Mouse (Mus musculus): ENCODE measurements around the gene Kctd20. TPM values are rescaled to one million over a fixed set of nuclear protein-coding genes. Genes with fewer than 3 reads are reported as not detected.

Kctd20 gene
- polyA plus RNA-seq, 1 experiment from 2014 or later: 60.0 TPM

DNA sequence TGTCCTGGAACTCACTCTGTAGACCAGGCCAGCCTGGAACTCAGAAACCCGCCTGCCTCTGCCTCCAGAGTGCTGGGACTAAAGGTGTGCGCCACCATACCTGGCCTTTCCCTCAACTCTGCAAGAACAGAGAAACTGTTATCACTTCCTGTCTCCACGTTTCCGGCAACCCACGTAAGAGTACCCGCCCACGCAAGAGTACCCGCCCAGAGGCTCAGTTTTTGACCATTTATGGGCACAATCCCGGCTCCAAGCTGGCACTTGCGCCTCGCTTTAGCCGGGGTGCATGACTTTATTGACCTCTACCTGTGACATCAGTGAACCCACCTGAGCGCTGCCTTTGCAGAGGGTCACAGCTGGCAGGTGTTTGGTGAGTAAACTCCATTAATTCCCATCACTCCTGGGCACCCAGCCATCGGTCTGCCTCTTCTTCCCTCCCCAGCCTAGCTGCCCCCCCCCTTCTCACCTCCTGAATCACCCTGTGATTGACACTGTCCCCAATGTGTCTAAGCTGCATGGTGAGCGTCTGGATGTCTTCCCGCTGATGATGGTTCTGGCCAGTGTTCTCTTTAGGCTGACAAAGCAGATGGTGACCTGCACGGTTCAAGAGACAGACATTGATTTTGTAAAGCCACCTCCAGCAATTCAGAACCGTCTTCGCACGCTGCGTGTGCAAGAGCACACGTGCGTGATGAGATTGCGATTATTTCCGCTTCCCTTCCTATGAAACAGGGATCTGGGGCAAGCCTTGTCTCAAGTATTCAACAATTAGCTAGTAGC is 10.8 kb upstream of the Kctd20 start:
- Histone ChIP-seq H3K4me2 (no peak overlapping the region), H3K27ac (ENCODE audit: low read depth, low read length) (no peak overlapping the region), H3K27me3 (ENCODE audit: control insufficient read depth, insufficient read depth, low read length) (no peaks in the 10 kb centered on the region), H3K4me3 (ENCODE audit: low read depth, low read length) (no peak overlapping the region), H3K36me3 (ENCODE audit: control insufficient read depth, insufficient read depth, low read length) (no peaks in the 10 kb centered on the region), H3K9me3 (replicated peaks; ENCODE audit: control insufficient read depth, low read length) (no peaks in the 10 kb centered on the region), H3K9ac (ENCODE audit: low read depth, low read length) (no peak overlapping the region), H3K4me1 (ENCODE audit: control insufficient read depth, insufficient read depth, low read length) (no peaks in the 10 kb centered on the region)
- WGBS (ENCODE audit: insufficient replicate concordance): 89% methylated on average over 25 of the region's 25 CpGs
- ATAC-seq (replicated peaks; ENCODE audit: insufficient number of reproducible peaks, low FRiP score, low TSS enrichment): no peak

DNA sequence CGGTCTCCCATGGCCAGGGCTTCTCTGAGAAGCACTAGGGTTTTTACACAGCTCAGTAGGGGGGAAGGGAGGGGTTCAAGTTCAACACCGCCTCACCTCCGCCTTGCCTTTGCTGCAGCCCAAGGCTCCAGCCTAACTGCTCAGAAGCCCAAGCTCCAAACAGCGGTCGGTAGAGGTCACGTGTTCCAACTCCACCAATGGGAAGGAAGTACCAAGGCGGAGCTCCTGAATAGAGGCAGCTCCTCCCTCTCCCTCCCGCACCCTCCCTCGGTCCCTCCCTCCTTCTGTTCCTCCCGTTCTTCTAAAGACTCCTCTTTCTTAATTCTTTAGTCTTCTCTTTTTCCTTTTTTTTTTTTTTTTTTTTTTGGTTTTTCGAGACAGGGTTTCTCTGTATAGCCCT is 9.6 kb upstream of the Kctd20 start:
- 73% methylated on average over 10 of the region's 11 CpGs for WGBS (ENCODE audit: insufficient replicate concordance)
- no peak overlapping the region for H3K27ac ChIP-seq (ENCODE audit: low read depth, low read length)
- no peaks in the 10 kb centered on the region for H3K36me3 ChIP-seq (ENCODE audit: control insufficient read depth, insufficient read depth, low read length)
- H3K4me2 ChIP-seq: no peak overlapping the region; the same call in 1 of the 2 replicates
- no peak overlapping the region for H3K4me3 ChIP-seq (ENCODE audit: low read depth, low read length)
- no peaks in the 10 kb centered on the region for H3K9me3 ChIP-seq (replicated peaks; ENCODE audit: control insufficient read depth, low read length)
- H3K4me1 ChIP-seq (ENCODE audit: control insufficient read depth, insufficient read depth, low read length): no peaks in the 10 kb centered on the region
- ATAC-seq (replicated peaks; ENCODE audit: insufficient number of reproducible peaks, low FRiP score, low TSS enrichment): peak; percentile 67
- H3K9ac ChIP-seq (ENCODE audit: low read depth, low read length): no peak overlapping the region
- no peaks in the 10 kb centered on the region for H3K27me3 ChIP-seq (ENCODE audit: control insufficient read depth, insufficient read depth, low read length)

DNA sequence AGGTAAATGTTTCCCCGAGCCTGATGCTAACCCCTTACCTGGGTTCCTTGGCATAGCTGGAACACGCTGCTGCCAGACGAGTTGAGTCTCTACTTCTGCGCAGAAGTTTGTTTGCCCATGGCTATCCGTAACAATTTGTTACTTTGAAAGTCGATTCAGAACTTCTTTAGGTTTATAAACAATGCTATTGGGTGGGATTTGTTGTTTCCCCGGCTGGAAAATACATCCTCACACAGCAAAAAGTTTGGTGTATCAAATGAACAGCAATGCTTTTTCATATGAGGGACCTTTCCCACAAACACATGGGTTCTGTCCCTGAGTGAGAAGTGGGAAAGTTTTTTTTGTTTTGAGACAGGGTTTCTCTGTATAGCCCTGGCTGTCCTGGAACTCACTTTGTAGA is 8.0 kb upstream of the Kctd20 start, which contains the start of gene Pxt1:
TSS of gene Pxt1 (minus strand) at position 101 of the 400 bp plus-strand sequence.
- H3K27me3 ChIP-seq (ENCODE audit: control insufficient read depth, insufficient read depth, low read length): no peaks in the 10 kb centered on the region
- H3K27ac ChIP-seq (ENCODE audit: low read depth, low read length): no peak within 1 kb of the TSS
- no peak within 1 kb of the TSS for H3K9ac ChIP-seq (ENCODE audit: low read depth, low read length)
- no peak within 1 kb of the TSS for H3K4me2 ChIP-seq
- no peaks in the 10 kb centered on the region for H3K4me1 ChIP-seq (ENCODE audit: control insufficient read depth, insufficient read depth, low read length)
- no peak for ATAC-seq (replicated peaks; ENCODE audit: insufficient number of reproducible peaks, low FRiP score, low TSS enrichment)
- 0 out of 2 replicates have a peak, but pooled peaks cover 4% of the 10 kb centered on the region for H3K9me3 ChIP-seq (replicated peaks; ENCODE audit: control insufficient read depth, low read length)
- no peak within 1 kb of the TSS for H3K4me3 ChIP-seq (ENCODE audit: low read depth, low read length)
- H3K36me3 ChIP-seq (ENCODE audit: control insufficient read depth, insufficient read depth, low read length): no peaks in the 10 kb centered on the region
- 92% methylated on average over 7 of the region's 7 CpGs for WGBS (ENCODE audit: insufficient replicate concordance)

DNA sequence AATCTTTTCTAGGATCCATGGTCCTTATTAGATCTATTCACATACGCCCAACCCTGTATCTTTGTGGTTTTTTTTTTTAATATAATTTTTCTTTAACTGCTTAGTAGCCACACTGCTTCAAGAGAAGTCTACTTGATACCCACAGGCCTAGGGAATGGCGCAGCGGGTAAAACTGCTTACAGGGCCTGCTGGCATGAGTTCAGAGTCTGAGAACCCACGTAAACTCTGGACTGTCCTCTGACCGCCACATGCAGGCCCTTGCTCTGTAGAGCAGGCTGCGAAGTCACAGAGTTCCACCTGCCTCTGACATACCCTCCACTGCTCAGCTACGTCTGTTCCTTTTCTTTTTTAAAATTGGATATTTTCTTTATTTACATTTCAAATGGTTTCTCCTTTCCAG is 7.3 kb upstream of the Kctd20 start:
- no peak for ATAC-seq (replicated peaks; ENCODE audit: insufficient number of reproducible peaks, low FRiP score, low TSS enrichment)
- Histone ChIP-seq H3K4me1 (ENCODE audit: control insufficient read depth, insufficient read depth, low read length) (no peaks in the 10 kb centered on the region), H3K9ac (ENCODE audit: low read depth, low read length) (no peak overlapping the region), H3K4me3 (ENCODE audit: low read depth, low read length) (no peak overlapping the region), H3K4me2 (no peak overlapping the region), H3K27ac (ENCODE audit: low read depth, low read length) (no peak overlapping the region), H3K27me3 (ENCODE audit: control insufficient read depth, insufficient read depth, low read length) (no peaks in the 10 kb centered on the region), H3K9me3 (replicated peaks; ENCODE audit: control insufficient read depth, low read length) (0 out of 2 replicates have a peak, but pooled peaks cover 4% of the 10 kb centered on the region), H3K36me3 (ENCODE audit: control insufficient read depth, insufficient read depth, low read length) (no peaks in the 10 kb centered on the region)
- WGBS (ENCODE audit: insufficient replicate concordance): 93% methylated on average over 7 of the region's 7 CpGs

DNA sequence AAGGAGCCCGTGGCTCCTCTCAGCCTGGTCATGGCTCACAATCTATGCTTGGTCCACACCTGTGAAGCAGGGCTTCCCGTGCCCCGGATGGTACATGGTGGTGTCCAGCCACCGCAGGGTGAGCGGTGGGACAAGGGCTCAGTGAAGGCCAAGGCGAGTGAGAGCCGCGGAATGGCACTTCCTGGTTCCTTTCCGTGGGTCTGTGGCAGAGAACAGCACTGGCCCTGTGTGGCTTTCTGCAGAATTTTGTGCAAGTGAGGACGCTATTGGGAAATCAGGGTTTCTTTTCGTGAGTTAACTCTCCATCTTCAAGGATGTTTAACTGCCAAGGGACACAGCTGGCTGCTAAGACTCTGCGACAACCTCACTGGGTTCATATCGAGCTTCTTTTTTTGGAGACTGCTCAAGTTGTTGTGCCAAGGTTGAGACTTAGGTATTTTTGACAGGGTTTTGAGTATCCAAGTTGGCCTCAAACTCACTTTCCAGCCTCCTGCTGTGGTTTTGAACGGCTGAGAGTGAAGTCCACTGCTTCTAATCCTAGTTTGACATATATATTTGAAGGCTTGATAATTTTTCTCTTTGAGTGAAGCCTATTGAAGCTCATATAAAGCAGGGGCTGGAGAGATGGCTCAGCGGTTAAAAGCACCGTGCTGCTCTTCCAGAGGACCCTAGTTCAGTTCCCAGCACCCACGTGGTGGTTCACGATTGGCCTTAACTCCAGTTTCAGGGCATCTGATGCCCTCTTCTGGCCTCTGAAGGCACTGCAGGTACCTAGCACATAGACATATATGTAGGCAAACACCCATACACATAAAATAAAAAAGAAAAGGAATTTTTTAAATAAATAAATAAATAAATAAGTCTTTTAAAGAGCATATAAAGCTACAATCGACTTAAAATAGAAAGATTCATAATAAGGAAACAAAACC is 4.5 kb upstream of the Kctd20 start:
- Histone ChIP-seq H3K4me2 (no peak overlapping the region), H3K9ac (ENCODE audit: low read depth, low read length) (no peak overlapping the region), H3K27me3 (ENCODE audit: control insufficient read depth, insufficient read depth, low read length) (no peaks in the 10 kb centered on the region), H3K9me3 (replicated peaks; ENCODE audit: control insufficient read depth, low read length) (0 out of 2 replicates have a peak, but pooled peaks cover 4% of the 10 kb centered on the region), H3K27ac (ENCODE audit: low read depth, low read length) (no peak overlapping the region), H3K4me3 (ENCODE audit: low read depth, low read length) (no peak overlapping the region), H3K36me3 (ENCODE audit: control insufficient read depth, insufficient read depth, low read length) (no peaks in the 10 kb centered on the region), H3K4me1 (ENCODE audit: control insufficient read depth, insufficient read depth, low read length) (peaks cover 4% of the 10 kb centered on the region; the same call in 1 of the 2 replicates)
- no peak for ATAC-seq (replicated peaks; ENCODE audit: insufficient number of reproducible peaks, low FRiP score, low TSS enrichment)
- WGBS (ENCODE audit: insufficient replicate concordance): 88% methylated on average over 19 of the region's 19 CpGs

DNA sequence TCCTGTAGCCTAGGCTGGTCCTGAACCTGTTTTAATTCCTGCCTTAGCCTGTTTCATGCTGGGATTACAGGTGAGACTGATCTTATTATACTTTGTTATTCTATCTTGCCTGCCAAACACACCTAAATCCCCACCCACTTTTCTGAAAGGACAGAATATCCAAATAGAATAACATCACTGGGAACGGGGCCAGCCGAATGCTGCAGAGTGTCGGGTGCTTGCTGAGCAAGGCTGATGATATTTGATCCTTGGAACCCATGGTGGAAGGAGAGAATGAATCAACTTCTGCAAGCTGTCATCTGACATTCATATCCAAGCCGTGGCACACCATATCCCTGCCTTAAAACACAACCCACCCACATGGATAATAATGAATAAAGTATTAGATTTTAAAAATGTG is 3.1 kb upstream of the Kctd20 start:
- 76% methylated on average over 4 of the region's 4 CpGs for WGBS (ENCODE audit: insufficient replicate concordance)
- H3K4me1 ChIP-seq (ENCODE audit: control insufficient read depth, insufficient read depth, low read length): peaks cover 8% of the 10 kb centered on the region
- H3K4me2 ChIP-seq: no peak overlapping the region
- no peak overlapping the region for H3K9ac ChIP-seq (ENCODE audit: low read depth, low read length)
- H3K27ac ChIP-seq (ENCODE audit: low read depth, low read length): no peak overlapping the region
- no peak for ATAC-seq (replicated peaks; ENCODE audit: insufficient number of reproducible peaks, low FRiP score, low TSS enrichment)
- 0 out of 2 replicates have a peak, but pooled peaks cover 4% of the 10 kb centered on the region for H3K9me3 ChIP-seq (replicated peaks; ENCODE audit: control insufficient read depth, low read length)
- no peaks in the 10 kb centered on the region for H3K27me3 ChIP-seq (ENCODE audit: control insufficient read depth, insufficient read depth, low read length)
- H3K36me3 ChIP-seq (ENCODE audit: control insufficient read depth, insufficient read depth, low read length): no peaks in the 10 kb centered on the region
- H3K4me3 ChIP-seq (ENCODE audit: low read depth, low read length): no peak overlapping the region

DNA sequence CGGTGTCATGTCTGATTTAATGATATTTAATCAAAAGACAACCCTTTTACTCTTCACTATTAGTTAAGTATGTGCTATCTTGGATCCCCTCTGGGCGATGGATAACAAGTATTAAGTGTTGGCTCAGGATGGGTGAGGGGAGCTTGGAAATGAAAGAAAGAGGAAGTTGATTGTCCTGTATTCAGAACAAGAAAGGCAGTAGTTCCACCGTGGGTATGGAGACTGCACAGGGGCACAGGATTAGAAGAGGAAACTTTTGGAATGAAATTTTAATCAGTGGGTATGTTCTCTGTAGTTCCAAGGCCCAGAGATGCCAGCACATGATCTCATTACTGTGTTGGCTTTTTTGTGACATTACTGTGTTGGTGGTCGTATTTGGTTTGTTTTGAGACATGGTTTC is 999 bp upstream of the Kctd20 start:
- H3K4me2 ChIP-seq: no peak overlapping the region
- 0 out of 2 replicates have a peak, but pooled peaks cover 4% of the 10 kb centered on the region for H3K9me3 ChIP-seq (replicated peaks; ENCODE audit: control insufficient read depth, low read length)
- no peaks in the 10 kb centered on the region for H3K27me3 ChIP-seq (ENCODE audit: control insufficient read depth, insufficient read depth, low read length)
- H3K27ac ChIP-seq (ENCODE audit: low read depth, low read length): no peak overlapping the region
- H3K36me3 ChIP-seq (ENCODE audit: control insufficient read depth, insufficient read depth, low read length): no peaks in the 10 kb centered on the region
- 74% methylated on average over 4 of the region's 4 CpGs for WGBS (ENCODE audit: insufficient replicate concordance)
- no peak for ATAC-seq (replicated peaks; ENCODE audit: insufficient number of reproducible peaks, low FRiP score, low TSS enrichment)
- no peak overlapping the region for H3K4me3 ChIP-seq (ENCODE audit: low read depth, low read length)
- H3K4me1 ChIP-seq (ENCODE audit: control insufficient read depth, insufficient read depth, low read length): peaks cover 15% of the 10 kb centered on the region
- no peak overlapping the region for H3K9ac ChIP-seq (ENCODE audit: low read depth, low read length)

DNA sequence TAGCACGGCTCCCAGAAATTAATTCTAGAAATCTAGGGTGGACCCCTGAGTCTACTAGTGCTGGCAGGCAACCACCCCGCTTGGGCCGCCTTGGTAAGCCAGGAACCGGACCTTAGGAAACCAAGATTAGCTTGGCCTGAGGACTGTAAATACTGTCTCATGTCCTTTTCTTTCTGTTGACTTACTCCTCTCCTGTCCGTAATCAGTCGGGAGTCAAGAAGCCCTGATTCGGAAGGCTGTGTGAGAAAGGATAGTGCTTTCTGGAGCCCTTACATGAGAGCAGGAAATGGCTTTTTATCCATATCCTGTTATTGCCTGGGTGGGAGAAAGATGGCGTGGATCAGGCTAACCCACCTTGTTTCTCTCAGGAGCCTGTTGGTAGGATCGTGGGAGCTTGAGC is 1.5 kb downstream of the Kctd20 start:
- Histone ChIP-seq H3K4me1 (ENCODE audit: control insufficient read depth, insufficient read depth, low read length) (peaks cover 15% of the 10 kb centered on the region), H3K4me2 (peak overlapping the region; percentile 77), H3K27ac (ENCODE audit: low read depth, low read length) (peak overlapping the region; percentile 95), H3K9ac (ENCODE audit: low read depth, low read length) (peak overlapping the region; percentile 96), H3K36me3 (ENCODE audit: control insufficient read depth, insufficient read depth, low read length) (peaks cover 7% of the 10 kb centered on the region; the same call in 1 of the 2 replicates), H3K27me3 (ENCODE audit: control insufficient read depth, insufficient read depth, low read length) (no peaks in the 10 kb centered on the region), H3K9me3 (replicated peaks; ENCODE audit: control insufficient read depth, low read length) (no peaks in the 10 kb centered on the region), H3K4me3 (ENCODE audit: low read depth, low read length) (peak overlapping the region; percentile 81)
- ATAC-seq (replicated peaks; ENCODE audit: insufficient number of reproducible peaks, low FRiP score, low TSS enrichment): no peak
- WGBS (ENCODE audit: insufficient replicate concordance): 15% methylated on average over 9 of the region's 9 CpGs

All from heart, embryonic 11.5 days (tissue).